Mouse (Mus musculus) gonadal fat pad, adult 2 months (tissue): ENCODE data around the gene Qtrt2. TPM values are rescaled to one million over a fixed set of nuclear protein-coding genes. Genes with fewer than 3 reads are reported as not detected.

Experiments used
- DNase-seq: peaks from one replicate; pipeline ENCODE4 v3.0.0-alpha.2; 2012; ENCODE audit warnings: low read depth
- polyA plus RNA-seq: library from polyadenylated mRNA; depleted of rRNA; stranded (reverse); fragments of >200 nt; gene quantifications from 2 replicates; pipeline ENCODE4 v1.2.3, GENCODE M21; 2012

Qtrt2 gene
- polyA plus RNA-seq, 1 experiment, result 14.1 TPM

DNA sequence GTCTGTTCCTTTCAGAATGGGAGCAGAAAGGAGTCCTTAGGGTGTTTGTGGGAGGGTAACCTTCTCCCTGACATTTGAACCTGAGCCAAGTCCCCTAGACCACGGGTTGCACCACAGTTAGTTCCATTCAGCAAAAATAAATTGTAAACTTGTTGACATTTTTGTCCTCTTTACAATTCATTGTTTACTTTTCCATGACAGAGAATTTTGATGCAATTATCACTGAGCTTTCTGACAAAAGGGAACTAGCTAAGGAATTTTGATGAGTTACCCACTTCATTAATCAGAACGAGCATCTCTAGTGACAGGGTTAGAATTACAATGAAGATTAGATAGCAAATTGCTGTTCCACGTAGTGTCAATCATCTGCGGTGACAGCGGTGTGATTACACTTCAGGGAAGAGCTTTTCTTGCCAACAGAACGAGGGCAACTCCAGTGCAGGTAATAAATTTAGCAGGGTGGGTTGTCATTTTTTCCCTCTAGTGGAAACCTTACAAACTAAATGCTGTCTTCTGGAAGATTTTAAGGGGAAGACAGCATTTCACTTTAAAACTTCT lies 1.5 kb downstream of the Qtrt2 start:
- DNase-seq, result no peak

DNA sequence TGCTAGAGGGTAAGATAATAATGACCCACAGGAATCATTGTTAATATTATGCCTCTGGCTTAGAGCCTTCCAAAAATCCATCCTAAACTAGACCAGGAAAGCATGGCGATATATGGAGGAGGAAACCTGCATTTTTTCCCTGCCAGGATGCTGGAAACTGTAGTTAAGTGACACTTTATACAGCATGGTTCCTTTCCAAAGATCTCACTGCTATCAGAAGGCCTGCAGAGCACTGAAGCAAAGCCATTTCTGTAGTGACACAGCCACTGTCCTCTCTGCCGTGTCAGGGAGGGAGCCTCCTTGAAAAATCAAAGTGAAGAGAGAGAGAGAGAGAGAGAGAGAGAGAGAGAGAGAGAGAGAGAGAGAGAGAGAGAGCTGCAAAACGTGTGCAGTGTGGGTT lies 4.0 kb downstream of the Qtrt2 start:
- no peak for DNase-seq

DNA sequence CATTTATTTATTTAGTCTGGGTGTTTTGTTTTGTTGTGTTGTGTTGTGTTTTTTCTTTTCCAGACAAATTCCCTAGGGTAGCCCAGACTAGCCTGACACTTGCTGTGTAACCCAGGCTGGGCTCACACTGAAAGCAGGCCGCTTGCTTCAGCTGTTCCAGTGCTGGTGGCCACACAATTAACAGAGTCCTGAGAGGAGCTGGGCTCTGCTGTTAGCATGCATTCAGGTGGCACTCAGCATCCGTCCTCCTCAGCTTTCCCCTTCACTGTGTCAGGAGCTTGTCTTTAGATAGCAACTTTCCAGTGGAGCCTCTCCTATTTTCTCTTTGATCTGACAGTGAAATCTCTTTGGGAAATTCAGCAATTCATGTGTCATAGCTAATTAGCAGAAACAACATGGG lies 4.6 kb downstream of the Qtrt2 start:
- no peak for DNase-seq

DNA sequence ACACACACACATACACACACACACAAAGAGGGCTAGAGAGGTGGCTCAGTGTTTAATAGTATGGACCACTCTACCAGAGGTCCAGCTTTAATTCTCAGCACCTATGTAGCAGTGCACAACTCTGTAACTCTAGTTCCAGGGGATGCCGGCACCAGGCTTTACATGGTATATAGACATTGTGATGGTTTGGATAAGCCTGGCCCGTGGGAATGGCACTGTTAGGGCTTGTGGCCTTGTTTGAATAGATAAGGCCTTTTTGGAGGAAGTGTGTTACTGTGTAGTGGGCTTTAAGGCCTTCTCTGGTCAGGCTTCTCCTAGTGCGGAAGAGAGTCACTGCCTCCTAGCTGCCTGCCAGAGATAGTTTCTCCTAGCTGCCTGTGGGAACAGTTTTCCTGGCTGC lies 7.7 kb downstream of the Qtrt2 start:
- no peak for DNase-seq

DNA sequence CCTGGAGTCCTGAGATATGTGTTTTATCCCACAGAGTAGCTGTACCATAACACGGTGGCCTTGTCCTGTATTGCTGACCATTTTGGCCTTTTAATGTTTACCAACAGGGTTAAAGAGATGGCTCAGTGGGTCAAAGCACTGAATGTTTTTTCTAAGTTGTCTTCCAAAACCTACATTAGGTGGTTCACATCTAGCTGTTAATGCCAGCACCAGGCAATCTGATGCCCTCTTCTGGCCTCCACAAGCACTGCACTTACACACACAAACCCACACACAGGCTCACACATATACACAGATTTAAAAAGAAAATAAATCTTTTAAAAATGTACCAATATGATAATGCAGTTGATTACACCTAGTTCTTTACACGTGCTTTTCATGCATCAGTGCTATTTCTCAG lies 17.7 kb downstream of the Qtrt2 start:
- no peak for DNase-seq

GRCm38 (mm10) chr16:43900571-43900970 lies 26.0 kb downstream of the Qtrt2 start:
- no peak for DNase-seq

DNA sequence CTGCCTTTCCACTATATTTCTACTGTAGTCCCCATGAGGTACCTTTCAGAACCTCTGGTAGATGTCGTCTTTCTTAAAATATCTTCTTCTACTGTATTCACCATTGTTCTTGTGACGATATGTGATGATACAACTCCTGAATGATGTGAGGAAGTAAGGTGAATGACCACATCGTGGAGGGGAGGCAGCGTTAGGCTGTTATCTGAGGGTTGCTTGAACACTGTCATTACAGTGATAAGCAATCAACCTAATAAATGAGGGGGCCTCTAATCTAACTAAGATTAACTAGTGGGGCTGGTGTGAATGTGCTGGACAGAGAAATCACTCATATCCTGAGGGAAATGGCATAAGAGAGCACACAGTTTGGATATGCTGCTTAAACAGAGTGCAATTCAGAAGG lies 26.5 kb downstream of the Qtrt2 start:
- no peak for DNase-seq

GRCm38 (mm10) chr16:43894501-43894900 lies 32.1 kb downstream of the Qtrt2 start:
- DNase-seq, result no peak

DNA sequence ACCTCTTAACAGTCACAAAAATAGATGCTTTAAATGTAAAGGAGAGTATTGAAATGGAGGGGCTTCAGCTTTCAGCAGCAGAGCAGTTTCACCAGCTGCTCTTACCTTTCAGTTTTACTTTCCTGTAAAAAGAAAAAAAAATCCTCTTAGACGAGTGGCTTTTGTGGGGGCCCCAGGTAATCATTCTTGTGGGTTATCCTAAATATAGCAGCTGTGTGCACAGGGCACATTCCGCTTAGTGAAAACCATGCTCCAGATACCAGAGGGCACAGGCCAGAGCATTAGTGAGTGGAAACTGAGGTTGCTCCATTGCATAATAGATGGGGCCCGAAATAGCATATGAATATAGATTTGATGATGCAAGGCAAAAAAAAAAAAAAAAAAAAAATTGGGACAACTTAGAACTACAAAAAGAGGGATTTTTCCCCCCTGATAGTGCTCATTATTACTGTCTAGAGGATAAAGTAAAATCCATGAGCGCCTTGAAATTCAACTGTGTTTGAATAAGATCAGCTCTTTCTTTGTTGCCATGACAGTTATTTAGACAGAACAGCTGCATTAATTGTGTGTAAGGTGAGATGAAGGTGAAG lies 35.8 kb downstream of the Qtrt2 start:
- no peak for DNase-seq

DNA sequence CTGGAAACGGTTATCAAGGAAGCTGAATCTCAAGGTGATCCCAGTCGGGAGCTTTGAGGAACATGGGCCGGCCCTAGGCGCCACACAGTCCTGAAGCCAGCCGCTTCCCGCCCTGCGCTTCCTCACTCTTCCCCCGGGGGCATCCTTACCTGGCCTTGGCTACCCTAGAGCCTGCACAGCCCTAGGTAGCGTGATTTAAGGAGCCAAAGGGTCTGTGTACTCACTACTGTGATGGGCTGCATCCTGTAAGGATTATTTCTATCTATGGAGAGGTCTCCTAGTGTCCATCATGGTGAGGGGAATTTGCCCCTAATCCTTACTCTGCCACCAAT lies 36.6 kb downstream of the Qtrt2 start:
- DNase-seq, result no peak

DNA sequence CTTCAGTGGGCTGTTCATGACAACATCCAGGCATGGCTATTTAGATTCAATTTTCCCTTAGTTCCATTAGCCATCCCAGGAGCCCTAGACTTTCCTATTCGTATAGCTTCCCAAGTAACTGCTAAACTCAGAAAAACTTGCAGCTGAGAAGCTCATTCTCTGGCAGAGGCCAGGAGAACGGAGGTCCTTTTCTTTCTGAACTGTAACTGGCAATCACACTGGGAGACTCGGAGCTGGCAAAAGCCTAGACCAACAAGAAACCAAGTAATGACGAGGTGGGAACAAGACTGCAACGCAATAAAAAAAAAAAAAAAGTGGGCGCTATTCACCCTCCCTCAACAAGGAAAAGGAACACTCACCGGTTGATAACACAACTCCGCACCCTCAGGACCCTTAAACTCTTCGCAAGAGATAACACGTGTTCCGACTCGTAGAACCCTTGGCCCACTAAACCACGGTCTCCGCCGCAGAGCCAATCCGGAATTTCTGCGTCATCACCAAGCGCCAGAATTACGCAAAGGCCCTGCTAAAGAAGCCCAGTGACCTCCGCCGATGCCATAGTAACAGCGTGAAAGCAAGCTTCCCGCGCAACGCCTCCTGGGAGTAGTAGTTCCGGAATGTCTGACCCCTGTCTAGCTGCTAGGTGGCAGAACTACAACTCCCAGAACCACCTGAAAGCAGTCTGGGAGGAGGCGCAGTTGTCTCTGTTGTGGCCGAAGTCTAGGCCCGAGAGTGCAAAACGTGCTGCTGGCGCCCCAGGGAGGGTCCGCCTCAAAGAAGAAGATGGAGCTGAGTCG lies 37.2 kb downstream of the Qtrt2 start, which contains the start of gene Ccdc191:
Ccdc191 (plus strand) TSS at position 593 of the 797 bp plus-strand sequence.
- DNase-seq, result peak; percentile 98

GRCm38 (mm10) chr16:43882329-43882728 lies 44.3 kb downstream of the Qtrt2 start:
- DNase-seq, result no peak

DNA sequence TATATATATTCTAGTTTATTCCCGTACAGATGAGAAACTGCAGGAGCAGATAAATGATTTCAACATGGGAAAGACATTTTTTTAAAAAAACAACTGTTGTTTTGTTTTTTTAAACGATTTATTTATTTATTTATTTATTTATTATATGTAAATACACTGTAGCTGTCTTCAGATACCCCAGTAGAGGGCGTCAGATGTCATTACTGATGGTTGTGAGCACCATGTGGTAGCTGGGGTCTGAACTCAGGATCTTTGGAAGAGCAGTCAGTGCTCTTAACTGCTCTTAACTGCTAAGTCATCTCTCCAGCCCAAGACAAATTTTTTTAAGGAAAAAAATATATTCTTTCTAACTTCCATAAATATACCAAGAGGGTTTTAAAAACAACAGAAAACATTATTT lies 45.0 kb downstream of the Qtrt2 start:
- no peak for DNase-seq

DNA sequence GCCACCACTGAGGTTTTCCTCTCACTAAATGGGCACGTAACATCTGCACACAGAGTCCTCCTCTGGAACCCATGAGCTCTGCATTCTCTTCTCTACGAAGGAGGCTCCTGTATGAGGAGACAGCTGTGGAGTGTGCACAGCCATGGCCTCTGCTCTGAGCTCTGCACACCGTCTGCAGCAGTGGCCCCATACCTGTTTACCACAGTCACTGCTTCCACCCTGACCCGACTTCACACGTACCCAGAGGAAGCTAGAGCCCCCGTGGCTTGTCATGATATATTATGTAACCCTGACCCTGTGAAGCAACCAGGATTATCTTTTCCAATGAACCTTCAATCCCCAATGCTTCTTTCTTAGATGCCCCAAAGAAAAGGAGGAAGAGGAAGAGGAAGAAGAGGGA lies 46.8 kb downstream of the Qtrt2 start:
- DNase-seq, result no peak

DNA sequence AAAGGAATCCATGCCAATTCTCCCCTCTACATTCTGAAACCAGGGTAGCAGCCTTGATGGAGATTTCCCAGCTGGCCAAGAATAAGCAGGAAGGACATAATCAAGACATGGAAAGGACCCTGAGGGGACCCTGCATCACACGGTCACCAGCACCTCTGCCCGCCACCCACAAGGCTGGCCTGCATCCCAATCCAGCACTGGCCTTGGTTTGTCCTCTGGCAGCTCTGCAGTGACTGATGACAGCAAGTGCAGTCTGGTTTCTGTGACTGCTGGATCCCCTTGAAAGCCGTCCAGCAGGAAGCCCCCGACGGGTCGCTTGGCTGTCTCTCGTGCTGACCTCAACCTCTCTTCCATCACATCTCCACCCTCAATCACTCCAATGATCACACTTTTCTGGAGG lies 55.2 kb downstream of the Qtrt2 start:
- DNase-seq, result no peak

DNA sequence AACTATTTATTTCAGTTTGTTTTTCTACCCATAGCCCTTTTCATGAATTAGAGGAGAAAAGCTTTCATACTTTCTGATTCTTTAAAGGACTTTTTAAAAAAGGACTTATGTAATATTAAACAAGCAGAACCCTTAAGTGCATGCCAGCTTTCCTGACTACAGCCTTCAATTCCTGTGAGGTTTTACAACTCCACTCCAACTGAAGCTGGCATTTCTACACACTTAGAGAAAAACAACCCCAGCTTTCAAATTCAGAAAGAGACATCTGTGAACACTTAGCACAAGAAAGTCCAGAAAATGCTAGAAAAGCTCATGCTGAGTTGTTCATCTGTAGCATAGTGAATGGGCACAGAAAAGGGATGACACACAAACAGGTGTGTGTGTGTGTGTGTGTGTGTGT lies 56.8 kb downstream of the Qtrt2 start:
- no peak for DNase-seq

GRCm38 (mm10) chr16:43860624-43861023 lies 66.0 kb downstream of the Qtrt2 start:
- DNase-seq, result no peak

GRCm38 (mm10) chr16:43858941-43859476 lies 67.6 kb downstream of the Qtrt2 start:
- no peak for DNase-seq

DNA sequence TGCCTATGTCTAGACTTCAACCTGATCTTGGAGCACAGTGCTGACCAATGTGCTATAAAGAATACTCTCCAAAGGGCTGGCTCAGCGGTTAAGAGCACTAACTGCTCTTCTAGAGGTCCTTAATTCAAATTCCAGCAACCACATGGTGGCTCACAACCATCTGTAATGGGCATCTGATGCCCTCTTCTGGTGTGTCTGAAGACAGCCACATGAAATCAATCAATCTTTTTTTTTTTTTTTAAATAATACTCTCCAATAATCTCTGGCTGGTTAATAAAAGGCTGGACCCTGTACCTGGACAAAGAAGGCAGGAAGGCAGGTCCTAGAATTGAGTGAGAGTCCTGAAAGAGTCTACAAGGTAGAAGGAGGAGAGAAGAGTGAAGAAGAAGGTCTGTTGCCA lies 76.8 kb downstream of the Qtrt2 start:
- no peak for DNase-seq

- DNase-seq, result no peak
Observed at GRCm38 (mm10) chr16:43841236-43841635, 85.4 kb downstream of the Qtrt2 start.

DNA sequence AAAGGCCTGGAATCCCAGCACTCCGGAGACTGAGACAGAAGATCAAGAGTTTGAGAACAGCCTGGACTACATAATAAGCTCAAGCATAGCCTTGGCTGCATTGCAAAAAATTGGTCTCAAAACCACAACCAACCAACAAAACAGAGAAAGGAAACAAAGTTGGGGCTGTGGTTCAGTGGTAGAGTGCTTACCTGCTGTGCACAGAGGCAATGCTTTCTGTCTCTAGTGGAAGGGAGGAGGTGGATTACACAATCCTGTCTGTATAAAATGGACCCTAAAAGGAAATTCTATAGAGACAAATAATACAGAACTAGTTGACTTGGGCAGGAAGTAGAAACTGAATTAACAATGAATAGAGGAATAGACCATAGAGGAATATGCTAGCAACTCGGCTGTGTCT lies 94.7 kb downstream of the Qtrt2 start:
- DNase-seq, result no peak

DNA sequence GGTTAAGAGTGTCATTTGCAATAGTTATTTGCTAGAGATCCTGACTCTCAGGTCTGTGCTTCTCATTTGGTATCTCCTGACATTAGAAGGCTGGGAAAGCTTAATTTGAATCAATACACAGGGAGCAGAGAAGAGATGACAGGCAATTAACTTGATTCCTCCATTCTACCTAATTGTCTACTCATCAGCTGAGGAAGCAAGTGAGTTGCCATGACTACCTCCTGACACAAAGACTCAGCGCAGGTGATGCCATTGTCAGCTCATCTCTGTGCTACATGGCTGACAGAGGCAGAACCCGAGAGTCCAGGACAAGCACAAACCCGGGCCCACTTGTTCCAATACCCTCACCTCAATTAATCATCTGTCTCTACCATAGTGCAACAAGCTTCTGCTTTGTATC lies 99.1 kb downstream of the Qtrt2 start:
- no peak for DNase-seq

GRCm38 (mm10) chr16:43818404-43818803 lies 108.2 kb downstream of the Qtrt2 start:
- no peak for DNase-seq
